Mouse (Mus musculus) hindbrain, embryonic 11.5 days (tissue): ENCODE data around the gene Mkrn2os. TPM values are rescaled to one million over a fixed set of nuclear protein-coding genes. Genes with fewer than 3 reads are reported as not detected.

Experiments used
- ATAC-seq: fragments of 200-750 bp; cut with Nextera tagmentation; 2 replicates; pipeline ENCODE4 v1.8.0; 2017; ENCODE audit warnings: mild to moderate bottlenecking, moderate TSS enrichment, moderate library complexity; ENCODE audit not compliant: low FRiP score
- DNase-seq: peaks from one replicate; pipeline ENCODE4 v3.0.0-alpha.2; 2015; ENCODE audit warnings: low spot score
- H3K27ac ChIP-seq: fragments of 300-500 bp; sonication (generic); 2 replicates; pipeline ENCODE4 v1.5.1; 2014; ENCODE audit warnings: mild to moderate bottlenecking, low read depth, low read length
- H3K27me3 ChIP-seq: fragments of 300-500 bp; sonication (generic); 2 replicates; pipeline ENCODE4 v1.6.1; 2014; ENCODE audit warnings: mild to moderate bottlenecking, low read length, moderate library complexity, mixed read lengths; ENCODE audit not compliant: control insufficient read depth, insufficient read depth
- H3K36me3 ChIP-seq: fragments of 300-500 bp; sonication (generic); 2 replicates; pipeline ENCODE4 v1.6.1; 2014; ENCODE audit warnings: mild to moderate bottlenecking, low read length, moderate library complexity, mixed read lengths; ENCODE audit not compliant: control insufficient read depth, insufficient read depth
- H3K4me1 ChIP-seq: fragments of 300-500 bp; sonication (generic); replicated peaks from 2 replicates; pipeline ENCODE4 v1.6.1; 2014; ENCODE audit warnings: low read length, mixed read lengths; ENCODE audit not compliant: control insufficient read depth, insufficient read depth
- H3K4me2 ChIP-seq: fragments of 300-500 bp; sonication (generic); replicated peaks from 2 replicates; pipeline ENCODE4 v1.6.1; 2014; ENCODE audit warnings: mild to moderate bottlenecking, low read depth, low read length
- H3K4me3 ChIP-seq: fragments of 300-500 bp; sonication (generic); 2 replicates; pipeline ENCODE4 v1.5.1; 2014; ENCODE audit warnings: low read depth, low read length
- H3K9ac ChIP-seq: fragments of 300-500 bp; sonication (generic); 2 replicates; pipeline ENCODE4 v1.6.1; 2014; ENCODE audit warnings: low read depth, low read length
- H3K9me3 ChIP-seq: fragments of 300-500 bp; sonication (generic); 2 replicates; pipeline ENCODE4 v1.6.1; 2016; ENCODE audit warnings: low read length; ENCODE audit not compliant: control insufficient read depth
- WGBS: fragments of 180-500 bp; shearing (Covaris S2); extraction: QIAGEN DNeasy Blood & Tissue Kit; methylation state at CpG from one replicate; pipeline ENCODE4 v1.1.7; 2014; 5-methylcytosine and 5-hydroxymethylcytosine counted together
- polyA plus RNA-seq: library from polyadenylated mRNA; unstranded; fragments of >200 nt; fragmentation: Nextera tagmentation; extraction: Ambion mirVana; gene quantifications from 2 replicates; pipeline ENCODE4 v1.2.1, GENCODE M21; 2014

The Mkrn2os gene
- polyA plus RNA-seq, 1 experiment from 2014 or later: 0.11 TPM

GRCm38 (mm10) chr6:115541676-115542275 lies 50.6 kb downstream of the Mkrn2os start:
- ATAC-seq (no peak), DNase-seq (no peak)
- H3K4me1 ChIP-seq: no peaks in the 10 kb centered on the region
- no peak overlapping the region for H3K4me2 ChIP-seq
- H3K9me3 ChIP-seq: no peaks in the 10 kb centered on the region
- no peak overlapping the region for H3K9ac ChIP-seq
- no peaks in the 10 kb centered on the region for H3K27me3 ChIP-seq
- WGBS: 68% methylated on average over 6 of the region's 6 CpGs
- H3K27ac ChIP-seq: no peak overlapping the region
- no peak overlapping the region for H3K4me3 ChIP-seq
- H3K36me3 ChIP-seq: no peaks in the 10 kb centered on the region

- Histone ChIP-seq H3K27ac (no peak overlapping the region), H3K27me3 (no peaks in the 10 kb centered on the region), H3K4me2 (peak overlapping the region; percentile 43), H3K9ac (peak overlapping the region; percentile 71), H3K36me3 (no peaks in the 10 kb centered on the region), H3K4me1 (no peaks in the 10 kb centered on the region), H3K9me3 (no peaks in the 10 kb centered on the region), H3K4me3 (peak overlapping the region; percentile 19; the same call in 1 of the 2 replicates)
- 22% methylated on average over 26 of the region's 26 CpGs for WGBS
- peak; percentile 86 for ATAC-seq
- peak; percentile 92 for DNase-seq
Measured at GRCm38 (mm10) chr6:115538645-115539429, 53.5 kb downstream of the Mkrn2os start.

GRCm38 (mm10) chr6:115536169-115536568 lies 56.2 kb downstream of the Mkrn2os start:
- no peaks in the 10 kb centered on the region for H3K4me1 ChIP-seq
- H3K4me2 ChIP-seq: no peak overlapping the region
- H3K27me3 ChIP-seq: no peaks in the 10 kb centered on the region
- no peak overlapping the region for H3K4me3 ChIP-seq
- DNase-seq: no peak
- H3K9ac ChIP-seq: no peak overlapping the region
- H3K27ac ChIP-seq: no peak overlapping the region
- H3K9me3 ChIP-seq: no peaks in the 10 kb centered on the region
- H3K36me3 ChIP-seq: no peaks in the 10 kb centered on the region
- 72% methylated on average over 4 of the region's 4 CpGs for WGBS
- ATAC-seq: no peak

DNA sequence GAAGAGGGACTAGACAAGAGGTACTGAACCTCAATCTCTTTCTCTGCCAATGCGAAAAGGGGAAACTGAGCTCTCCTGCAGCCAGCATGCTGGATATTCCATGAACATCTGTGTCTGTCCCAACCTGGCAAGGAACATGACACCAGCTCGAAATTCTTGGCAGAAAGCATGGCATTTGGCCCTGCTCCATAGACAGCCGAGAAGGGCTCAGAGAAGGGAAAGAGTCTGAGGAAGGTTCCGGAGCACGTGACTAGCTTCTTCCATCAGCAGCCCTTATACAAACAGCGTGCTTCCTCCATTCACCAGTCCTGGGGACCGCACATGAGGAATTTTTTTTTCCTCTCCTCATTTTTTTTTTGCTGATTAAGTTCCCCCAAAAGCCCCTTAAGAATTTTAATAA lies 57.8 kb downstream of the Mkrn2os start:
- no peaks in the 10 kb centered on the region for H3K4me1 ChIP-seq
- no peaks in the 10 kb centered on the region for H3K36me3 ChIP-seq
- DNase-seq: no peak
- no peak overlapping the region for H3K27ac ChIP-seq
- H3K27me3 ChIP-seq: no peaks in the 10 kb centered on the region
- no peak overlapping the region for H3K4me2 ChIP-seq
- no peaks in the 10 kb centered on the region for H3K9me3 ChIP-seq
- no peak for ATAC-seq
- no peak overlapping the region for H3K4me3 ChIP-seq
- H3K9ac ChIP-seq: no peak overlapping the region
- 77% methylated on average over 7 of the region's 7 CpGs for WGBS

Other genes with a start within 250 kb of the Mkrn2os start
- gene Pparg, start 231.6 kb downstream of the Mkrn2os start, polyA plus RNA-seq: 0.08 and 0.37 TPM in 2 replicates
- 29.7 and 30.6 TPM in 2 replicates for gene Tsen2, start 47.9 kb downstream of the Mkrn2os start, polyA plus RNA-seq
- gene Mkrn2, start 9.3 kb upstream of the Mkrn2os start, polyA plus RNA-seq: 19.6 and 28.6 TPM in 2 replicates
- gene Raf1, start 84.1 kb upstream of the Mkrn2os start, polyA plus RNA-seq: 148 and 157 TPM in 2 replicates
- gene Tmem40, start 169.8 kb upstream of the Mkrn2os start, polyA plus RNA-seq: 1.9 and 2.1 TPM in 2 replicates
- gene Cand2, start 182.0 kb upstream of the Mkrn2os start, polyA plus RNA-seq: 20.2 and 23.3 TPM in 2 replicates
- 1,766 and 1,778 TPM in 2 replicates for gene Rpl32, start 216.2 kb upstream of the Mkrn2os start, polyA plus RNA-seq
- 2.1 TPM in 2 replicates for gene Efcab12, start 245.8 kb upstream of the Mkrn2os start, polyA plus RNA-seq